Mouse (Mus musculus) monocyte, adult 2 months (primary cell): ENCODE measurements around the gene Os9.
"Not testable (repeated sequence)": the region's sequence is repeated elsewhere in the genome, so short reads cannot be mapped to it uniquely, and the experiment has no call there.

Experiments
- DNase-seq, 2 experiments: peaks; one replicate each; pipeline ENCODE4 v3.0.0; 2022; ENCODE audit warnings: low spot score in 2 of 2, low read depth in 1 of 2

Os9 gene

GRCm38 (mm10) chr10:127083915-127084306 lies 37.0 kb downstream of the Os9 start:
- no peak for DNase-seq

GRCm38 (mm10) chr10:127083292-127083914 lies 37.5 kb downstream of the Os9 start:
- DNase-seq = no peak

DNA sequence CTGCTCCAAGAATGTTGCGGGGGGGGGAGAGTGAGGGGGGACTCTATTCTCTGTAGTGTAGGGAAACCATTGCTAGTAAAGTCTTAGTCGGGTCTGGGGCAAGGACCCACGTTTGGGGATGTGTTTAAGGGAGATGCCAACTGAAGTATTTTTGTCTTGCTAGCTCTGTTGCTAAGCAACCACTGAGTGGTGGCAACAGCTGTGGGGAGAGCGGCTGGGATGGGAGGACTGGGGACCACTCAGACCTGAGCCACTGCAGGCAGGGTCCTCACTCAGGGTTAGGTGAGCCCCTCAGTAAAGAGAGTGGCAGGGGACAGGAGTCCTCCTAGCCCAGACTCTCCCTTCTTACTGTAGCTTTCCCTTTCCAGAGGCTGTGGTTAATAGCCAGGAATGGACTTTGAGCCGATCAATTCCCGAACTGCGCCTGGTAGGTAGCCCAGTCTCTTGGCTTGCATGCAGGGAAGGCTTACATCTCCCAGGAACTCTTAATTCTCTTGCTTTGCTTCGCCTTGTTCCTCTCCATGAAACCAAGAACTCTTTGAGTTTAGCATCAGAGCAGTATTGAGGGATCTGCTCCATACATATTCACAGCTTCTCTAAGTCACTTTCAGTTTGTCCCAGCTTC lies 38.8 kb downstream of the Os9 start:
- no peak for DNase-seq

DNA sequence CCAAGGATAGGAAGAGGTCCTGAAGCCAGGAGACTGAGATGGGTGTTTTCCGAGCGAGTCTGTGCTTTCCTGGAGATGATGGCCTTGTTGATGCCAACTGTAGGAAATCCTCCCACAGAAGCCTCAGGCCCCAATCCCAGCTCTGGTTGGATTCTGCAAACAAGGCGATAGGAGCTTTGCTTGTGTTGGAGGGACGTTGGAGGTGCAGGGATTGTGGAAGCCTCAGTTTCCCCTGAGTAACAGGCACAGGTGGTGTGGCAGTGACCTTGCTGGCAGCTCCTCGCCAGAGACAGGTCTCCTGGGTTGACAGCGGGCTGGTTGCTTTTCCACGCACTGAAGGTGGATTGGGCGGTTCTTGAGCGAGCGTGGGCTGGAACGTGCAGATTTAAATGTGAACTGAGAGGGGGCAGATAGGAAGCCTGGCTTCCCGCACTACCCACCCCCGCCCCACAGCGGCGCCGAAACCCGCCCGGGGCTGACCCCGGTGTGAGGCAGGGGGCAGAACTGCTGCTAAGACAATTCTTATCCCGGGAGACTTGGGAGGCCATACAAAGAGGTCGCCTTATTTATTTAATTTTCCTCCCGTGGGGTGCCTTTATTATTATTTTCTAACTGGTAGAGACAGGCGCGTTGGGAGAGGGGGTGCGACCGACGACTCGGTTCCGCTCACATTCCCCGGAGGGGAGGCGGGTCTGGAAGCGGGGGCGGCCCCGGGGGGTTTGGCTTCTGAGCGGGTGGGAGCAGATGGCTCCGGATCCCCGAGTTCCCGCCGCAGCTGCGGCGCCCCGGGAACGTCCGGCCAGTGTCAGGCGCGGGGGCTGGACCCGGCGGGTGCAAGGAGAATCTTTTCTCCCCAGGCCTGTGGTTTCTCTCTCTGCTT lies 39.8 kb downstream of the Os9 start:
- DNase-seq = no peak

- no peak for DNase-seq
Measured at GRCm38 (mm10) chr10:127079665-127080391, 41.1 kb downstream of the Os9 start.

DNA sequence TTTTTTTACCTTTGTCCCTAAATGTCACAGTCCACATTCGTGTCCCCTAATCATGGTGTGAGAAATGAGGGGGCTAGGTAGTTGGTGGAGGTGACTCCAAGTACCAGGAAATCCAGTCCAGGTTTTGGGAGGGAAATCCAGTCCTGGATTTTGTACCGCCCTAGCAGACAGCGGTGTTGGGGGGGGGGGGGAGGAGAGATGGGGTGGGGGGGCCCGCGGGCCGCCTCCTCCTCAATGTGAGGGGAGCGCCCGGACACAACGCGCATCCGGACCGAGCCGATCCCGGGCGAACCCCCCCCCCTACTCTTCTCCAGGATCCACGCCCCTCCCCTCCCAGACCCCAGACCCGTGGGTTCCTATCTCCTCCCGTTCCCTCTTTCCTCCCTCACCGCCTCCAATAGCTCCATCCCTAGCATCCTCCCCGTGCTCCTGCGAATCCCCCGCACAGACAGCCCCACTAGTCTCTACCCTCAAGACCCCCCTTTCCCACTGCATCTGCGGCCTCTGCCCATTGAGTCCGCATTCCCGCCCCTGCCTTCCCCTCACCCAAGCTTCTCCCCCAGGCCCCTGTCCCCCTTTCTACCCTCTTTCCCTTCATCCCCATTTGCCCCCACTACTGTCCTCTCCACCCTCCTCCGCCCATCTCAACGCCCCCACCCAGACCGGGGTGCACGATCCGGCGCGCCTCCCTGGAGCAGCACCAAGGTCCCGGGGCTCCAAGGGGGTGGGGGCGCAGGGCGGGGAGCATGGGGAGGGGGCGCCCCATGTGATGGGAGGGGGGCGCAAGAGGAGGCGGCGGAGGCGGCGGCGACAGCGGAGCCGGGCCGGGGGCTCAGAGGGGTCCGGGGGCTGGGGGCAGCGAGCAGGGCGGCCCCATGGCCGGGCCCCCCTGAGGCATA lies 42.0 kb downstream of the Os9 start:
- DNase-seq = no peak

DNA sequence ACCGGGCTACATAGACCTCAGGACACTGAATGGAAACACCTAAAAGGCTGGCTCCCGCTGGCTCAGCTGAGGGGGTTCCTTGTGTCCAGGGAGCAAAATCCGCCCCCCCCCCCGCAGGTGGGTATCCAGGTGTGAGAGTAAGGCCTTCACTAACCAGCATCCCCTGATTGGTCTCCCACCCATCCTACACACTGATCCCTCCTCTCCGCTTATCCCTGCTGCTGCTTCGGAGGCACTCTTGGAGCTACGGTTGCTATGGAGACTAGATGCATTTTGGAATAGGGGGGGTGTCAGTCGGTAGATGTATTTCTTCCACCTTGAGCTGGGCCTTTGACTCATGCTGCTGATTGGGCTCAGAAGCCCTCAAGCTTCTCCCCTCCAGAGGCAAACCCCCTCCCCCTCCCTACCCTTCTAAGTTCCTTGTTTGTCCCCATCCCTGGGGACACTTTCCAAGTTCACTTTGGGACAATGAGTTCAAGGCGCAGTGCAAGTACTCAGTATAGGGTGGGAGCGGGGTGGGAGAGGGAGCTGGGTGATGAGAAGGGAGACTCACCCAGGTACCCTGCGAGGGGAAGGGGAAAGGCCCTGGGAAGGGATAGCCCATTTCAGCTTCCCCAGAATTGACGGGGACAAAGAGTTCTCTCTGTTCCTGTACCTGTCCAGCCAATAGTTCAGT lies 42.8 kb downstream of the Os9 start:
- no peak for DNase-seq

DNA sequence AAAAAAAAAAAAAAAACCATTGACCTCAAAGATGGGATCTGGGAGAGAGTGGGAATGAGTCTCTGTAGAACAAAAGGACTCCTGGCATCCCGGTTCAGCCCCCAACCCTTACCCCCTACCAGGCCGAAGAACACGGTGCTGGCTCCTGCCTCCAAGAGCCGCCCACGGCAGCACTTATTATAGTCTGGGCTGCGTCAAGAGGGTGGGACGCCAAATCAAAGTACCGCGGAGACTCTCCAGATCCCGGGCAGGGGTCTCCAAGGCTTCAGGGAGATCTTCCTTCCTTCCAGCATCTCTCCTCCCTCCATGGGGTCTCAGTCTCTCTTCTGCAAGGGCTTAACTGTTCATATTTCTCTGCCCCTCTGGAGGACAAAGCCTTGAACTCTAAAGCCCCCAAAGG lies 43.4 kb downstream of the Os9 start:
- no peak for DNase-seq

- peak in 1 of 2 experiments; percentile 16 for DNase-seq
Measured at GRCm38 (mm10) chr10:127076082-127076481, 44.8 kb downstream of the Os9 start.

- DNase-seq = no peak
Measured at GRCm38 (mm10) chr10:127075651-127076050, 45.3 kb downstream of the Os9 start.

DNA sequence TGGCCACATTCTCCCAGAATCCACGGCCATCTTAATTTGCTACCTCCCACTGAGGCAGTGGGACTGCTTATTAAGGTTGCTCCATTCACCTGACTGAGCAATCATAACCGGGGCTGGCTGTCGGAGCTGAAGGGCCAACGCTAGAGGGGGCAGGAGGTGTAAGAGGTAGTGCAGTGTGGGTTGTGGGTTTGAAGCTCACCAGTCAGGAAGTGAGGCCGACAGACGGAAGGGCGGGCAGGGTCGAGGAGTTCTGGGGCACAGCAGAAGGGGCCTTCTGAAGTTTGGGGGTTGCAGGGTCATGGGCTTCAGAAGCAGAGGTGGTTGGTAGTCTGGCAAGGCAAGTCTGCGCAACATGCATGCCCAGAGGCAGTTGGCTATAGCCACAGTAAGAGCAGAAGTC lies 45.9 kb downstream of the Os9 start, which contains the start of gene Agap2:
Gene Agap2, plus strand, starts transcription at position 205 of the 400 bp plus-strand sequence.
- DNase-seq = peak in 1 of 2 experiments; percentile 33

- no peak for DNase-seq
Measured at GRCm38 (mm10) chr10:127073981-127074380, 47.0 kb downstream of the Os9 start.

DNA sequence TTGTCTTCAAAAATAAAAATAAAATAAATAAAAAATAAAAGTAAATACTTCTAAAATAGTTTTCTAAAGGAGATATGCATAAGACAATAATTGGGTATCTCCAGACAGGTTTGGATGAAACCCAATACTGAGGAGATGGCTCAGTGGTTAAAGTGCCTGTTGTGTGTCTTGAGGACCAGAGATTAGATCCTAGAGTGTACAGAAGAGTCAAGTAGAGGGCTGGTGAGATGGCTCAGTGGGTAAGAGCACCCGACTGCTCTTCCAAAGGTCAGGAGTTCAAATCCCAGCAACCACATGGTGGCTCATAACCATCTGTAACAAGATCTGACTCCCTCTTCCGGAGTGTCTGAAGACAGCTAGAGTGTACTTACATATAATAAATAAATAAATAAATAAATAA lies 48.0 kb downstream of the Os9 start:
- DNase-seq = not testable (repeated sequence)

GRCm38 (mm10) chr10:127072270-127072669 lies 48.7 kb downstream of the Os9 start:
- not testable (repeated sequence) for DNase-seq

- DNase-seq = no peak
Measured at GRCm38 (mm10) chr10:127071203-127071602, 49.7 kb downstream of the Os9 start.

DNA sequence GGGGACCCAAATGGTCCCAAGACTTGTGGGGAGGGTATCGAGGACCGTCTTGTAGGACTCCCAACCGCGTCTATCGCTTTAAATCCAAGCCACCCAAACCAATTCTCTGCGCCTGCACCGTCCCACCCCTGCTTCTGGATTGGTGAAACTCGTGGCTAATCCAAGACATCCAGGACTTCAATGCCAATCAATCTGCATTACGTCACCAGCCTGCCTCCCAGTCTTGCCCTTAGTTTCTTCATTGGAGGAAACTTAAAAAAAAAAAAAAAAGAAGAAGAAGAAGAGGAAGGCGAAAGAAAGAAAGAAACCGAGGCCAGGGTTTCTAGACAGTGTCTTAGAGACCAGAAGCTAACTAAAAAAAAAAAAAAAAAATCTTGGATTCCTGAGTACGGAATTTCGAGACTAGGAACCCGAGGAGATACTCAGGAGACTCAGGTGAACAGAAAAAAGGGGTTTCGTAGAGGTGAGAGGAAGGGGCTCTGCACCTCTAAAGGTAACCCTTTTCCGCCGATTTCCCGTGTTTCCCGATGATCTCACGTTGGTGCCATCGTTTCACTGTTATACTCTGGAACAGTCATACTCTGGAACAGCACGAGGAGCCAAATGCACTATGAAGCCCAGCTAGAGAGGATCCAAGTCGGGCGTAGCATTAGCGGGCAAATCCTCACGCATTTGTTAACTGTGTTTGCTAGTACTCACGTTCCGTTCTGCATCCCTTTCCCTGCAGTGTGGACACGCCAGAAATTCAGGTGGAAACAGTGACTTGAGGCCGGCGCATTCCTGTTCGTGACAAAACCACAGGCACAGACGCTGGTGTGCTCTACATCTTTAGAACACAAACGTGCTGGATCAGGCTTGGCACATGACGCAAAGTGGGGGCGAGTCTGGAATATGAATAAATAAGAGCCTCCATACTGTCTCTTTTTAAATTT lies 50.5 kb downstream of the Os9 start, which contains the start of gene Tspan31:
Gene Tspan31, minus strand, starts transcription at position 75 of the 932 bp plus-strand sequence.
- DNase-seq = peak; percentile 59 to 68

- DNase-seq = no peak
Measured at GRCm38 (mm10) chr10:127069281-127070189, 51.4 kb downstream of the Os9 start.
